Mouse (Mus musculus) lung, adult 2 months (tissue): Measurements from ENCODE around the gene Cct6b.

Source experiments
- CTCF ChIP-seq: fragments of 200-500 bp; IDR thresholded peaks from 2 replicates; pipeline ENCODE4 v1.5.1; 2011; ENCODE audit warnings: mild to moderate bottlenecking, low read length, control low read depth; ENCODE audit not compliant: insufficient read depth
- POLR2A ChIP-seq: fragments of 200-500 bp; IDR thresholded peaks from 2 replicates; pipeline ENCODE4 v1.6.1; 2011; ENCODE audit warnings: low read depth, mild to moderate bottlenecking, control low read depth, low read length, borderline replicate concordance; ENCODE audit errors: extremely low read depth

DNA sequence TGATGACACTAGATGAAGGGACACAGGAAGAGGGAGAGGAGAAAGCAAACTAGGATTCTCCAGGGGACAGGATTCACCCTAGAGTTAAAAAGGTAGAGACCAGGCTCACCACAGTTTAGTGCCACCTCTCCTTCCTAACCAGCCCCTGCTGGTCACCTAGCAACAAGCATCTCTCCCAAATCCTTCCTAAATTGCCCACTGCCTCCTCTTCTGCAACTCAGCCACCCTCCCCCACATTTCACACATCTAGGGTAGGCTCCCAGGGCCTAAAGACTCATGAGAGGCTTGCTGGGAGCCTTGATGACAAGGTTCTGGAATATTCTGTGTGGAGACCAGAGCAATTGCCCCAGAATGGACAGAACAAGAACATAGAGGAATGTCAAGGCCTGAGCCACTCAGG, 76.5 kb downstream of the Cct6b start:
- TF ChIP-seq POLR2A (no peak), CTCF (no peak)
